Mouse (Mus musculus) ES-E14 (cell line): ENCODE measurements at regions not wholly inside any gene's neighbourhood (a gene's known extent, or its start where the extent isn't known, plus 50 kb on each side); places are given as distances from the start of the nearest gene placed in this dataset.

Experiments used
- CHD2 ChIP-seq: IDR thresholded peaks from 2 replicates; pipeline ENCODE4 v1.6.1; 2014; ENCODE audit warnings: mild to moderate bottlenecking, low read depth, low read length, inconsistent platforms
- HCFC1 ChIP-seq: IDR thresholded peaks from 2 replicates; pipeline ENCODE4 v1.6.1; 2012; ENCODE audit warnings: low read length, inconsistent platforms, borderline replicate concordance; ENCODE audit not compliant: insufficient read depth
- MAFK ChIP-seq: IDR thresholded peaks from 2 replicates; pipeline ENCODE4 v1.6.1; 2014; ENCODE audit warnings: mild to moderate bottlenecking, low read depth, low read length, inconsistent platforms; ENCODE audit not compliant: insufficient read depth
- ZC3H11A ChIP-seq: IDR thresholded peaks from 2 replicates; pipeline ENCODE4 v1.6.1; 2012; ENCODE audit warnings: low read depth, mild to moderate bottlenecking, inconsistent platforms, low read length, borderline replicate concordance
- ZNF384 ChIP-seq: IDR thresholded peaks from 2 replicates; pipeline ENCODE4 v1.6.1; 2012; ENCODE audit warnings: low read depth, low read length, inconsistent platforms

DNA sequence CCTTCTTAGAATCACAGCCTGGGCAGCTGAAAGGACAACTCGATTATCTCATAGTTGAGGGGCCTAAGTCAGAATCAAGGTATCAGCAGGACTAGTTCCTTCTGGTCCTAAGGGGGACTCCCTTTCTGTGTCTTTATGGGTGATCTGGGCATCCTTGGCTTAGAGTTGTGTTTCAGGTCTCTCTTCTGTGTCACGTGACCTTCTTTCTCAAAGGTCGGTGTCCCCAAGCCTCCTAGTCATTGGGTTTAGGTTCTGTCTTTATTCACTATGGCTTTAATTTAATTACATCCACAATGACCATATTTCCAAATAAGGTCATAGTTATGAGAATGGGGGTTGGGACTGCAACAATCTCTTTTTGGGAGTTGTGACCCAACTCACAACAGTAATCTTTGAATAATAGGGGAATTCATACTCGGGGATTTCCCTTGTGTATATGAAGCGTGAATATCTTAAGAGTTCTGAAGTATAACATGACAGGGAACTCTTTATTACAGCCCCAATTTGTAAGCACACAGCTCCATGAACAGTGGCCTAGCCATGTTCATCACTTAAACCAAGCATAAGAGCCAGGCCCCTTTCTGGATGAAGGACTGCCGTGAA, 263.8 kb downstream of the Gm49356 start:
- TF ChIP-seq ZC3H11A (no peak), ZNF384 (no peak), CHD2 (no peak), MAFK (no peak), HCFC1 (no peak)
